23 mouse cellular contexts compared by ENCODE assay signal in genomic region chr19:53375299-53375698, GRCm38 (mm10). TPM values are rescaled to one million over a fixed set of nuclear protein-coding genes. Genes with fewer than 3 reads are reported as not detected.
"Had no signal": no experiment of that assay in that cellular context is flagged by ENCODE, and none has a peak within 500 bp of the region (broad histone marks: within the 10 kb centered on the region; RNA-seq: fewer than 3 reads in every experiment).

No protein-coding gene starts in this region.

- H3K9ac ChIP-seq: lung, embryonic 15.5 days; midbrain, embryonic 13.5 days; midbrain, embryonic 15.5 days; neural tube, embryonic 12.5 days; stomach, embryonic 15.5 days had no signal

- H3K4me1 ChIP-seq: megakaryocyte, embryonic 14.5 days; midbrain, embryonic 13.5 days; midbrain, embryonic 15.5 days; neural tube, embryonic 12.5 days; stomach, embryonic 15.5 days had no signal

- H3K4me2 ChIP-seq: lung, embryonic 15.5 days; midbrain, embryonic 11.5 days; midbrain, embryonic 13.5 days; midbrain, embryonic 15.5 days; neural tube, embryonic 12.5 days; stomach, embryonic 15.5 days had no signal

- ATAC-seq: lung, postnatal 0 days; midbrain, embryonic 13.5 days; midbrain, embryonic 15.5 days had no signal

- H3K27ac ChIP-seq: lung, embryonic 15.5 days; macrophage; midbrain, embryonic 13.5 days; midbrain, embryonic 15.5 days; neural tube, embryonic 12.5 days; stomach, embryonic 15.5 days; stomach, postnatal 0 days had no signal

- H3K9me3 ChIP-seq: lung, embryonic 15.5 days; megakaryocyte, embryonic 14.5 days; midbrain, embryonic 13.5 days; midbrain, embryonic 15.5 days; neural tube, embryonic 12.5 days; stomach, embryonic 15.5 days had no signal

- H3K27me3 ChIP-seq: lung, embryonic 15.5 days; megakaryocyte, embryonic 14.5 days; midbrain, embryonic 13.5 days; midbrain, embryonic 15.5 days; neural tube, embryonic 12.5 days; stomach, embryonic 15.5 days had no signal

- DNase-seq: lung, postnatal 14 days; lung, postnatal 36 days; right cerebral cortex, postnatal 14 days; thymus, adult 2 months; thymus, postnatal 25 days; thymus, postnatal 4 days had no signal

- H3K4me3 ChIP-seq: lung, embryonic 15.5 days; megakaryocyte, embryonic 14.5 days; midbrain, embryonic 13.5 days; midbrain, embryonic 15.5 days; neural tube, embryonic 12.5 days; stomach, embryonic 15.5 days had no signal

RNA-seq across cellular contexts. Expression of gene Gm10197, which starts 3.7 kb away (rescaled TPM):
- total RNA-seq: megakaryocyte progenitor cell, adult 5-6 weeks; midbrain, postnatal 0 days; monocyte, adult 5-6 weeks; neutrophil, adult 5-6 weeks had no signal
- polyA plus RNA-seq: lung, postnatal 0 days; macrophage; midbrain, embryonic 11.5 days; midbrain, embryonic 13.5 days; midbrain, embryonic 15.5 days; midbrain, postnatal 0 days; neural tube, embryonic 12.5 days; spleen, adult 2 months; stomach, postnatal 0 days; testis, adult 2 months; thymus, adult 2 months; urinary bladder, adult 2 months had no signal
